Mouse (Mus musculus) left cerebral cortex, adult 9 months (tissue): ENCODE measurements around the gene Cdkal1.

ENCODE experiments used
- DNase-seq, 2 experiments: peaks; one replicate each; pipeline ENCODE4 v3.0.0; 2022; ENCODE audit warnings: low spot score in 2 of 2

Cdkal1 gene

GRCm38 (mm10) chr13:29192697-29193096 lies 662.8 kb downstream of the Cdkal1 start:
- DNase-seq, result no peak

GRCm38 (mm10) chr13:29190548-29190947 lies 664.9 kb downstream of the Cdkal1 start:
- no peak for DNase-seq

GRCm38 (mm10) chr13:29186748-29187147 lies 668.7 kb downstream of the Cdkal1 start:
- DNase-seq, result no peak

GRCm38 (mm10) chr13:29185545-29185944 lies 669.9 kb downstream of the Cdkal1 start:
- no peak for DNase-seq

- DNase-seq, result no peak
These were observed 670.9 kb downstream of the Cdkal1 start for GRCm38 (mm10) chr13:29184545-29184944.

- DNase-seq, result no peak
These were observed 675.6 kb downstream of the Cdkal1 start for GRCm38 (mm10) chr13:29179861-29180260.

GRCm38 (mm10) chr13:29179260-29179659 lies 676.2 kb downstream of the Cdkal1 start:
- DNase-seq, result no peak

- DNase-seq, result no peak
These were observed 677.5 kb downstream of the Cdkal1 start for GRCm38 (mm10) chr13:29177889-29178486.

- no peak for DNase-seq
These were observed 686.1 kb downstream of the Cdkal1 start for GRCm38 (mm10) chr13:29169356-29169755.

GRCm38 (mm10) chr13:29164845-29165524 lies 690.5 kb downstream of the Cdkal1 start:
- no peak for DNase-seq

GRCm38 (mm10) chr13:29162867-29163514 lies 692.5 kb downstream of the Cdkal1 start:
- no peak for DNase-seq

- no peak for DNase-seq
These were observed 693.0 kb downstream of the Cdkal1 start for GRCm38 (mm10) chr13:29162444-29162843.

- DNase-seq, result no peak
These were observed 694.0 kb downstream of the Cdkal1 start for GRCm38 (mm10) chr13:29161436-29161835.

- DNase-seq, result no peak
These were observed 698.8 kb downstream of the Cdkal1 start for GRCm38 (mm10) chr13:29156703-29157102.

- DNase-seq, result no peak
These were observed 700.2 kb downstream of the Cdkal1 start for GRCm38 (mm10) chr13:29155297-29155696.

GRCm38 (mm10) chr13:29150120-29150519 lies 705.4 kb downstream of the Cdkal1 start:
- no peak for DNase-seq

- no peak for DNase-seq
These were observed 706.1 kb downstream of the Cdkal1 start for GRCm38 (mm10) chr13:29149404-29149803.

GRCm38 (mm10) chr13:29148616-29149015 lies 706.9 kb downstream of the Cdkal1 start:
- DNase-seq, result no peak
